Mouse (Mus musculus) kidney, postnatal 0 days (tissue): ENCODE results near the gene Met. TPM values are rescaled to one million over a fixed set of nuclear protein-coding genes. Genes with fewer than 3 reads are reported as not detected.

Experiments used
- ATAC-seq: fragments of 200-750 bp; cut with Nextera tagmentation; replicated peaks from 2 replicates; pipeline ENCODE4 v1.8.0; 2017; ENCODE audit warnings: low read depth, moderate number of reproducible peaks, moderate TSS enrichment, moderate library complexity; ENCODE audit not compliant: low FRiP score
- DNase-seq: peaks from one replicate; pipeline ENCODE4 v3.0.0-alpha.2; 2016; ENCODE audit warnings: low spot score
- H3K27ac ChIP-seq: fragments of 300-500 bp; sonication (generic); 2 replicates; pipeline ENCODE4 v1.5.1; 2014; ENCODE audit warnings: mild to moderate bottlenecking
- H3K27me3 ChIP-seq: fragments of 300-500 bp; sonication (generic); 2 replicates; pipeline ENCODE4 v1.6.1; 2014; ENCODE audit warnings: low read length, mixed read lengths; ENCODE audit not compliant: insufficient read depth
- H3K36me3 ChIP-seq: fragments of 300-500 bp; sonication (generic); 2 replicates; pipeline ENCODE4 v1.6.1; 2014; ENCODE audit warnings: low read length, mixed read lengths; ENCODE audit not compliant: insufficient read depth
- H3K4me1 ChIP-seq: fragments of 300-500 bp; sonication (generic); replicated peaks from 2 replicates; pipeline ENCODE4 v1.6.1; 2014; ENCODE audit warnings: antibody characterized with exemption, low read length, mixed read lengths; ENCODE audit not compliant: insufficient read depth
- H3K4me2 ChIP-seq: fragments of 300-500 bp; sonication (generic); 2 replicates; pipeline ENCODE4 v1.6.1; 2014; ENCODE audit warnings: mild to moderate bottlenecking, low read length, moderate library complexity, mixed read lengths
- H3K4me3 ChIP-seq: fragments of 300-500 bp; sonication (generic); replicated peaks from 2 replicates; pipeline ENCODE4 v1.5.1; 2014; ENCODE audit warnings: low read depth, low read length
- H3K9ac ChIP-seq: fragments of 300-500 bp; sonication (generic); 2 replicates; pipeline ENCODE4 v1.6.1; 2014; ENCODE audit warnings: low read depth, low read length
- H3K9me3 ChIP-seq: fragments of 300-500 bp; sonication (generic); replicated peaks from 2 replicates; pipeline ENCODE4 v1.6.1; 2016; ENCODE audit warnings: low read length, inconsistent platforms, mixed read lengths
- CTCF ChIP-seq: IDR thresholded peaks from 2 replicates; pipeline ENCODE4 v1.5.1; 2016; ENCODE audit warnings: antibody characterized with exemption, low read depth, mild to moderate bottlenecking, moderate library complexity
- WGBS: fragments of 180-500 bp; shearing (Covaris S2); extraction: QIAGEN DNeasy Blood & Tissue Kit; methylation state at CpG from one replicate; pipeline ENCODE4 v1.1.7; 2014; 5-methylcytosine and 5-hydroxymethylcytosine counted together
- polyA plus RNA-seq: library from polyadenylated mRNA; unstranded; fragments of >200 nt; fragmentation: Nextera tagmentation; extraction: Ambion mirVana; gene quantifications from 2 replicates; pipeline ENCODE4 v1.2.1, GENCODE M21; 2015

Met gene
- polyA plus RNA-seq, 1 experiment from 2014 or later = 17.9 TPM

DNA sequence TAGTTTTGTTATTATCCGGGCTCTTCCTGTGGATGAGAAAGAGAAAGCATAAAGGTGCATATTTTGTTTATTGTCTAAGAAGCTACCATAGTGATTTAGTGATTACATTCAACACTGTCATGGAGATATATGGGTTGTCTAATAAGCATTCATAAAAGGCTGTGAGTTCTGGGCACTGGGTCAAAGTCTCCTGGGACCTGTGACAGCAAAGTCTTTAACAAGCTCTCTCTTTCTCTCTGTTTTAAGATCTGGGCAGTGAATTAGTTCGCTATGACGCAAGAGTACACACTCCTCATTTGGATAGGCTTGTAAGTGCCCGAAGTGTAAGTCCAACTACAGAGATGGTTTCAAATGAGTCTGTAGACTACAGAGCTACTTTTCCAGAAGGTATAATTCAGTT is 85.2 kb downstream of the Met start:
- no peak overlapping the region for H3K27ac ChIP-seq
- no peak overlapping the region for H3K4me3 ChIP-seq
- no peak for ATAC-seq
- TF ChIP-seq CTCF = no peak
- DNase-seq = no peak
- peaks cover 5% of the 10 kb centered on the region; the same call in 1 of the 2 replicates for H3K4me1 ChIP-seq
- 76% methylated on average over 4 of the region's 4 CpGs for WGBS
- H3K27me3 ChIP-seq = no peaks in the 10 kb centered on the region
- H3K4me2 ChIP-seq = no peak overlapping the region
- H3K9me3 ChIP-seq = no peaks in the 10 kb centered on the region
- H3K9ac ChIP-seq = no peak overlapping the region
- 0 out of 2 replicates have a peak, but pooled peaks cover 3% of the 10 kb centered on the region for H3K36me3 ChIP-seq

GRCm38 (mm10) chr6:17549645-17550044 is 86.0 kb downstream of the Met start:
- WGBS = 88% methylated on average over 3 of the region's 3 CpGs
- H3K4me1 ChIP-seq = peaks cover 6% of the 10 kb centered on the region; the same call in 1 of the 2 replicates
- no peaks in the 10 kb centered on the region for H3K9me3 ChIP-seq
- no peak for TF ChIP-seq CTCF
- H3K27me3 ChIP-seq = no peaks in the 10 kb centered on the region
- H3K9ac ChIP-seq = no peak overlapping the region
- H3K4me2 ChIP-seq = no peak overlapping the region
- 0 out of 2 replicates have a peak, but pooled peaks cover 3% of the 10 kb centered on the region for H3K36me3 ChIP-seq
- ATAC-seq (no peak), DNase-seq (no peak)
- no peak overlapping the region for H3K4me3 ChIP-seq
- H3K27ac ChIP-seq = no peak overlapping the region

- no peak overlapping the region for H3K27ac ChIP-seq
- no peaks in the 10 kb centered on the region for H3K27me3 ChIP-seq
- no peaks in the 10 kb centered on the region for H3K9me3 ChIP-seq
- H3K4me1 ChIP-seq = 0 out of 2 replicates have a peak, but pooled peaks cover 3% of the 10 kb centered on the region
- DNase-seq (no peak), ATAC-seq (no peak)
- no peak overlapping the region for H3K4me2 ChIP-seq
- no peak overlapping the region for H3K4me3 ChIP-seq
- 83% methylated on average over 7 of the region's 7 CpGs for WGBS
- no peak for TF ChIP-seq CTCF
- no peak overlapping the region for H3K9ac ChIP-seq
- H3K36me3 ChIP-seq = 0 out of 2 replicates have a peak, but pooled peaks cover 3% of the 10 kb centered on the region
Measured at GRCm38 (mm10) chr6:17554263-17554662, 90.7 kb downstream of the Met start.

- Histone ChIP-seq H3K4me1 (0 out of 2 replicates have a peak, but pooled peaks cover 3% of the 10 kb centered on the region), H3K27me3 (no peaks in the 10 kb centered on the region), H3K9me3 (no peaks in the 10 kb centered on the region), H3K4me3 (no peak overlapping the region), H3K4me2 (no peak overlapping the region), H3K9ac (no peak overlapping the region), H3K36me3 (0 out of 2 replicates have a peak, but pooled peaks cover 3% of the 10 kb centered on the region), H3K27ac (no peak overlapping the region)
- 16% methylated on average over 3 of the region's 3 CpGs for WGBS
- DNase-seq (peak; percentile 55), ATAC-seq (peak; percentile 81)
- no peak for TF ChIP-seq CTCF
Measured at GRCm38 (mm10) chr6:17554757-17555156, 91.2 kb downstream of the Met start.

DNA sequence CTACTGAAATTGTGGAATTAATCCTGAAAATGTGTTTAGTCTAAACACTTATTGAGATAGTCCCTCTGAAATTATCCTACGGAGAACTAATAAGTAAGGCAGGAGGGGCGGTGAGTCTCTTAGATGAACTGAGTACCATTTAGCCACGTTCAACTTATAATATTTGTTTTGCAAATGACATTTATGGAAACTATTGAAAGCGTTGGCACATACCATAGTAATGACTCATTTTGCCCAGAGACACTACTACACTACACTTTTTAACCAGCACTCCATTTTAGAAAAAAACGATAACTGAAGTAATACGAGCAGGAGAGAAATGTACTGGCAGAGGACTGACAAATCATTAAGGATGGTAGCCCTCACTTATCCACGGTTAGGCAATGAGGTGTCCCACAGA is 92.1 kb downstream of the Met start:
- Histone ChIP-seq H3K4me1 (0 out of 2 replicates have a peak, but pooled peaks cover 3% of the 10 kb centered on the region), H3K9ac (no peak overlapping the region), H3K27me3 (no peaks in the 10 kb centered on the region), H3K9me3 (no peaks in the 10 kb centered on the region), H3K36me3 (0 out of 2 replicates have a peak, but pooled peaks cover 3% of the 10 kb centered on the region), H3K4me2 (no peak overlapping the region), H3K27ac (no peak overlapping the region), H3K4me3 (no peak overlapping the region)
- no peak for TF ChIP-seq CTCF
- no peak for DNase-seq
- WGBS = 80% methylated on average over 7 of the region's 7 CpGs
- ATAC-seq = no peak

DNA sequence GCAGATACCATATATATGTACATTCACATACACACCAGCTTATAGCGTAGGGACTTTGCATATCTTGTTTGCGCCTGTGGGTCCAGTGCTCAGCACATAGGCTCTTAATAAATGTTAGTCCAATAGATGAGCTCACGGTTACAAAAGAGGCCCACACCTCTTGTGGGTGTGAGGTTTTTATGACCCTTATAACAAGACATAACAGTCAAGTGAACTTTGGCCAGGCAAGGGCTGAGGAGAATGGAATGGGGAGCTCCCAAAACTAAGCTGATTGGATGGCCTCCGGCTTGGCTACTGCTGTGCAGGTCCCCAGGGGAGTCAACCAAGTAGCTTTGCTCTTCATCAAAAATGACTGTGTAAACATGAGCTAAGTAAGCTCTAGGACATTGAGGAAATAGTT is 96.1 kb downstream of the Met start:
- H3K27me3 ChIP-seq = no peaks in the 10 kb centered on the region
- no peaks in the 10 kb centered on the region for H3K9me3 ChIP-seq
- 0 out of 2 replicates have a peak, but pooled peaks cover 2% of the 10 kb centered on the region for H3K4me1 ChIP-seq
- ATAC-seq = no peak
- H3K36me3 ChIP-seq = 0 out of 2 replicates have a peak, but pooled peaks cover 3% of the 10 kb centered on the region
- no peak overlapping the region for H3K4me3 ChIP-seq
- H3K27ac ChIP-seq = no peak overlapping the region
- 72% methylated on average over 4 of the region's 4 CpGs for WGBS
- no peak overlapping the region for H3K9ac ChIP-seq
- no peak for TF ChIP-seq CTCF
- peak; percentile 33 for DNase-seq
- no peak overlapping the region for H3K4me2 ChIP-seq

- Histone ChIP-seq H3K9ac (no peak overlapping the region), H3K4me1 (no peaks in the 10 kb centered on the region), H3K36me3 (0 out of 2 replicates have a peak, but pooled peaks cover 3% of the 10 kb centered on the region), H3K4me3 (no peak overlapping the region), H3K27ac (no peak overlapping the region), H3K9me3 (no peaks in the 10 kb centered on the region), H3K27me3 (no peaks in the 10 kb centered on the region), H3K4me2 (no peak overlapping the region)
- DNase-seq (no peak), ATAC-seq (no peak)
- WGBS = 72% methylated on average over 2 of the region's 2 CpGs
- TF ChIP-seq CTCF = no peak
Measured at GRCm38 (mm10) chr6:17561347-17561746, 97.7 kb downstream of the Met start.
